Mouse (Mus musculus): ENCODE measurements at regions not wholly inside any gene's neighbourhood (a gene's known extent, or its start where the extent isn't known, plus 50 kb on each side); places are given as distances from the start of the nearest gene placed in this dataset.

GRCm38 (mm10) chr8:8762354-8762753, 72.0 kb upstream of the Arglu1 start:
- Histone ChIP-seq H3K4me3 (no peak overlapping the region), H3K27me3 (ENCODE audit: control insufficient read depth, insufficient read depth, low read length) (no peaks in the 10 kb centered on the region), H3K27ac (no peak overlapping the region), H3K4me1 (ENCODE audit: control insufficient read depth, insufficient read depth, low read length) (no peaks in the 10 kb centered on the region), H3K79me2 (replicated peaks; ENCODE audit: control insufficient read depth, insufficient read depth, low read length) (no peaks in the 10 kb centered on the region), H3K36me3 (ENCODE audit: control insufficient read depth, insufficient read depth, low read length) (no peaks in the 10 kb centered on the region), H3K9ac (ENCODE audit: low read depth, low read length) (no peak overlapping the region)
- DNase-seq, result no peak
- intact Hi-C loops (cut with DNase I), result no loop called here
- 82% methylated on average over 12 of the region's 12 CpGs for WGBS
- TF ChIP-seq CTCF (IDR thresholded peaks at IDR 0.05) (no peak), POLR2A (IDR thresholded peaks at IDR 0.05; ENCODE audit: insufficient read depth, low read depth, low read length) (no peak), EP300 (IDR thresholded peaks at IDR 0.05; ENCODE audit: insufficient read depth, low read depth, low read length) (no peak)

- 90% methylated on average over 8 of the region's 8 CpGs for WGBS
Observed at GRCm38 (mm10) chr8:8758283-8758682, 68.0 kb upstream of the Arglu1 start.

GRCm38 (mm10) chr8:8751208-8751607, 60.9 kb upstream of the Arglu1 start:
- H3K79me2 ChIP-seq (replicated peaks; ENCODE audit: control insufficient read depth, insufficient read depth, low read length), result no peaks in the 10 kb centered on the region
- H3K27me3 ChIP-seq (ENCODE audit: control insufficient read depth, insufficient read depth, low read length), result no peaks in the 10 kb centered on the region
- H3K4me3 ChIP-seq, result no peak overlapping the region
- TF ChIP-seq CTCF (IDR thresholded peaks at IDR 0.05) (no peak), EP300 (IDR thresholded peaks at IDR 0.05; ENCODE audit: insufficient read depth, low read depth, low read length) (no peak), POLR2A (IDR thresholded peaks at IDR 0.05; ENCODE audit: insufficient read depth, low read depth, low read length) (no peak)
- H3K27ac ChIP-seq, result no peak overlapping the region
- H3K4me1 ChIP-seq (ENCODE audit: control insufficient read depth, insufficient read depth, low read length), result peaks cover 5% of the 10 kb centered on the region; the same call in 1 of the 2 replicates
- H3K36me3 ChIP-seq (ENCODE audit: control insufficient read depth, insufficient read depth, low read length), result no peaks in the 10 kb centered on the region
- 92% methylated on average over 15 of the region's 15 CpGs for WGBS
- no peak for DNase-seq
- intact Hi-C loops (cut with DNase I), result no loop called here
- no peak overlapping the region for H3K9ac ChIP-seq (ENCODE audit: low read depth, low read length)

More at GRCm38 (mm10) chr8:8758283-8758682, 68.0 kb upstream of the Arglu1 start:
- Histone ChIP-seq H3K4me3 (no peak overlapping the region), H3K27ac (no peak overlapping the region), H3K27me3 (ENCODE audit: control insufficient read depth, insufficient read depth, low read length) (no peaks in the 10 kb centered on the region), H3K36me3 (ENCODE audit: control insufficient read depth, insufficient read depth, low read length) (no peaks in the 10 kb centered on the region), H3K79me2 (replicated peaks; ENCODE audit: control insufficient read depth, insufficient read depth, low read length) (no peaks in the 10 kb centered on the region), H3K4me1 (ENCODE audit: control insufficient read depth, insufficient read depth, low read length) (0 out of 2 replicates have a peak, but pooled peaks cover 3% of the 10 kb centered on the region), H3K9ac (ENCODE audit: low read depth, low read length) (no peak overlapping the region)
- no peak for TF ChIP-seq CTCF (IDR thresholded peaks at IDR 0.05)
- TF ChIP-seq EP300 (IDR thresholded peaks at IDR 0.05; ENCODE audit: insufficient read depth, low read depth, low read length), result no peak
- no peak for TF ChIP-seq POLR2A (IDR thresholded peaks at IDR 0.05; ENCODE audit: insufficient read depth, low read depth, low read length)
- no peak for DNase-seq
- intact Hi-C loops (cut with DNase I), result no loop called here

GRCm38 (mm10) chr8:8746691-8747090, 56.4 kb upstream of the Arglu1 start:
- DNase-seq, result no peak
- Histone ChIP-seq H3K36me3 (ENCODE audit: control insufficient read depth, insufficient read depth, low read length) (peaks cover 2% of the 10 kb centered on the region; the same call in 1 of the 2 replicates), H3K4me1 (ENCODE audit: control insufficient read depth, insufficient read depth, low read length) (peaks cover 3% of the 10 kb centered on the region), H3K27ac (no peak overlapping the region), H3K4me3 (no peak overlapping the region), H3K9ac (ENCODE audit: low read depth, low read length) (no peak overlapping the region), H3K79me2 (replicated peaks; ENCODE audit: control insufficient read depth, insufficient read depth, low read length) (no peaks in the 10 kb centered on the region), H3K27me3 (ENCODE audit: control insufficient read depth, insufficient read depth, low read length) (no peaks in the 10 kb centered on the region)
- no peak for TF ChIP-seq POLR2A (IDR thresholded peaks at IDR 0.05; ENCODE audit: insufficient read depth, low read depth, low read length)
- TF ChIP-seq CTCF (IDR thresholded peaks at IDR 0.05), result no peak
- no peak for TF ChIP-seq EP300 (IDR thresholded peaks at IDR 0.05; ENCODE audit: insufficient read depth, low read depth, low read length)
- intact Hi-C loops (cut with DNase I), result no loop called here
- 91% methylated on average over 1 of the region's 1 CpGs for WGBS

- no peak for TF ChIP-seq EP300 (IDR thresholded peaks at IDR 0.05; ENCODE audit: insufficient read depth, low read depth, low read length)
- no peak for TF ChIP-seq POLR2A (IDR thresholded peaks at IDR 0.05; ENCODE audit: insufficient read depth, low read depth, low read length)
- TF ChIP-seq CTCF (IDR thresholded peaks at IDR 0.05), result no peak
- Histone ChIP-seq H3K4me1 (ENCODE audit: control insufficient read depth, insufficient read depth, low read length) (peaks cover 3% of the 10 kb centered on the region), H3K79me2 (replicated peaks; ENCODE audit: control insufficient read depth, insufficient read depth, low read length) (no peaks in the 10 kb centered on the region), H3K9ac (ENCODE audit: low read depth, low read length) (no peak overlapping the region), H3K27ac (no peak overlapping the region), H3K27me3 (ENCODE audit: control insufficient read depth, insufficient read depth, low read length) (no peaks in the 10 kb centered on the region), H3K4me3 (no peak overlapping the region), H3K36me3 (ENCODE audit: control insufficient read depth, insufficient read depth, low read length) (peaks cover 2% of the 10 kb centered on the region; the same call in 1 of the 2 replicates)
- intact Hi-C loops (cut with DNase I), result no loop called here
- 53% methylated on average over 9 of the region's 9 CpGs for WGBS
- DNase-seq, result no peak
Observed at GRCm38 (mm10) chr8:8745615-8746285, 55.4 kb upstream of the Arglu1 start.

All from heart, adult 2 months (tissue).